Mouse (Mus musculus) erythroblast, embryonic 14.5 days (primary cell): ENCODE data around the gene Adamts12.

Experiments
- GATA1 ChIP-seq: IDR thresholded peaks from 2 replicates; pipeline ENCODE4 v1.6.1; 2012; ENCODE audit warnings: low read length, inconsistent platforms, mixed read lengths
- TAL1 ChIP-seq: IDR thresholded peaks from 3 replicates; pipeline ENCODE4 v1.6.1; 2012; ENCODE audit warnings: low read length, inconsistent platforms, mixed read lengths

GRCm38 (mm10) chr15:11355865-11356264, 291.3 kb downstream of the Adamts12 start:
- TF ChIP-seq GATA1 (no peak), TAL1 (no peak)
